Mouse (Mus musculus): ENCODE measurements around the gene Odf3.

- TF ChIP-seq CTCF (IDR thresholded peaks at IDR 0.05; ENCODE audit: low read depth, low read length), result no peak
- TF ChIP-seq EP300 (IDR thresholded peaks at IDR 0.05; ENCODE audit: insufficient read depth, low read depth, low read length), result no peak
These were observed 5.8 kb downstream of the Odf3 start for GRCm38 (mm10) chr7:140853386-140853785.

All from ES-Bruce4 (cell line).